Mouse (Mus musculus) urinary bladder, postnatal 10 days (tissue): Measurements from ENCODE around the gene Cic.
"Not testable (repeated sequence)": the region's sequence is repeated elsewhere in the genome, so short reads cannot be mapped to it uniquely, and the experiment has no call there.

Experiments
- DNase-seq: peaks from one replicate; pipeline ENCODE4 v3.0.0; 2022; ENCODE audit warnings: low spot score

The Cic gene

DNA sequence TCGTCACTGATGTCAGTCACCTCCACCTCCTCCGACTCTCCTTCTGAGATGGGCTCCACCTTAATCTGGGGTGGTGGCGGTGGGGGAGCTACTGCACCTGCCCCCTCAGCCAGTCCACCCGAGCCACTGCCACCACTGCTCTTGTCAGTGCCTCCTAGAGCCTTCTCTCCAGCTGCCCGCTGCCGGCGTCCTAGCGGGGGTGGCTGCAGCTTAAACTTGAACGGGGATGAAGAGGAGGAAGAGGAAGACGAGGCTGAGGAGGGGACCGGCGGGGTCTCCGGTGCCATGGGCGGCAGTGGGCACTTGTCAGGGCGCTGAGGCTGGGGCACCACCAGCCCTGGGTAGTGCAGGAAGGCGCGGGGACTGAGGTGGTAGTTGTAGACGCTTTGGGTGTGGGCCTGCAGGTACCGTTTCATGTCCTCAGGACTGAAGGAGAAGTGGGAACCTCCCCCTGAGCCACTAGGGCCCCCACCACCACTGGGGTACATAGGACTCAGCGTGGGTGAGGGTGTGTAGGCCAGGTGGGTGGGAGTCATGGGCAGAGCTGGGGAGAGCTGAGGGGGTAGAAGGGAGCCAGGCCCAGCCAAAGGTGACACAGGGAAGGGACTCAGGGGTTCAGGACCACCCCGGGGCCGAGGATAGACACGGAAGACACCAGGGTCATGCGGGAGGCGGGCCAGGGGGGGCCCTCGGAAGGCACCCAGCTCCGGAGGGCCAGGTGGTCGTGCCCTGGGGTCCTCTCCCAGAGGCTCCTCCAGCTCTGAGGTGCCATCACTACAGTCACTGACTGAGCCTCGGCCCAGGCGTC lies 22.7 kb upstream of the Cic start:
- no peak for DNase-seq

DNA sequence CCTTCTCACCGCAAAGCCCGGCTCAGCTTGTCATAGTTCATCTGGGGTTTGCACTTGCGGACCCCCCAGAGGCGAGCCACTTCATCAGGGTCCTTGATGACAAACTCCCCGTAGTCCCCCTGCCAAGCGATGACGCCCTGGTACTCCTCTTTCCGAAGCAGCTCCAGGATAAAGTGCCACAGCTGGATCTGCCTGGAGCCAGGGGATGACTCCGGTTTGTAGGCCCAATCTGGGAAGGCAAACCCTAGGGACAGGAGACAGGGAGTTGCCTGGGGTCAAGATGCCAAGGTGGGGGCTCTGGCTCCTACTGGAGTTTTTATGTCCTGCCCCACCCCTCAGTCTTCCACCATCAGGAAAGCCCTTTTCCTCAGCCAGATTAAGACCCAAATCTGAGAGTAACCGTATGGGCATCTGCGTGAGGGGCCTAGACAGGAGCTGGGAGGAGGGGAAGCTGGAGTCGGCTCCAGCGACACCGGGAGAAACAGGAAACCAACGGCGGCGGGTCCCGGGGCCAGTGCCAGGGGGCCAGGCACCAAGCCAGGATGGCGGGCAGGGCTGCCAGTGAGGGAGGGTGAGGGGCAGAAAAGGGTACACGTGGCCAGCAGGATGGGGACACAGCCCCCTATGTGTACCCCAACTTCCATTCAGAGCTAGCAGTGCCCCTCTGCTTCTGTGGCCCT lies 21.3 kb upstream of the Cic start:
- no peak for DNase-seq

DNA sequence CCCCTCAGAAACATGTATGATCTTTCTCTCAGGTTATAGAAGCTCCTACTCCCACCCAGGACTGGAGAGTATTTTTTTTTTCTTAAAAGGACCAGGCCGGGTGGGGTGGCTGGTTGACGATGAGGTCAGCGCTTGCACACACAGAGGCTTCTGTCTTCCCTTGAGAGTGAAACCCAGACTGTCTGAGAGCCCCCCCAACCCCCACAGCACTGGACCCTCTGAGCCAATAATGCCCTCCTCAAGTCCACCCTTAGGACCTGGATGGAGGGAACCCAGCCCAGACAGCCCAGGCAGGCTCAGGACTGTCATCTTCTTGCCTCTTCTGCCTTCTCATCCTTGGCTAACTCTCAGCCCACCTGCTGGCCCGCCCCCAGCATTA lies 20.8 kb upstream of the Cic start:
- no peak for DNase-seq

DNA sequence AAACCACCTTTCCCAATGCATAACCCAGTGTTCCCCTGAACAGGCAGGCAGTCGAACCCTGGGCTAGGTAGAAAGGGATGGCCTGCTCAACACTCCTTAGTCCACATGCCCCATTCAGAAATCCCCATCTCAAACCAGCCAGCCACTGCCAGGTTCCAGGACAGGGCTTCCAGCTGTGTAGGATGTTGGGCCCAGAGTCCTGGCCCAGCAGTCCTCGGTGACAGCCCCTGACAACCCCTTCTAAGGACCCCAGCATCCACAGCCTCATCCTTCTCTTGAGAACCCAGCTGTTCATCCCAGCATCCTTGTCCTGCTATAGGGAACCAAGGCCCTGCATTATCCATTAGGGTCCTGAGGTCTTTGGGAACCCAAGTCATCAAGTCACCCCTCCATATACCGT lies 20.0 kb upstream of the Cic start:
- no peak for DNase-seq

DNA sequence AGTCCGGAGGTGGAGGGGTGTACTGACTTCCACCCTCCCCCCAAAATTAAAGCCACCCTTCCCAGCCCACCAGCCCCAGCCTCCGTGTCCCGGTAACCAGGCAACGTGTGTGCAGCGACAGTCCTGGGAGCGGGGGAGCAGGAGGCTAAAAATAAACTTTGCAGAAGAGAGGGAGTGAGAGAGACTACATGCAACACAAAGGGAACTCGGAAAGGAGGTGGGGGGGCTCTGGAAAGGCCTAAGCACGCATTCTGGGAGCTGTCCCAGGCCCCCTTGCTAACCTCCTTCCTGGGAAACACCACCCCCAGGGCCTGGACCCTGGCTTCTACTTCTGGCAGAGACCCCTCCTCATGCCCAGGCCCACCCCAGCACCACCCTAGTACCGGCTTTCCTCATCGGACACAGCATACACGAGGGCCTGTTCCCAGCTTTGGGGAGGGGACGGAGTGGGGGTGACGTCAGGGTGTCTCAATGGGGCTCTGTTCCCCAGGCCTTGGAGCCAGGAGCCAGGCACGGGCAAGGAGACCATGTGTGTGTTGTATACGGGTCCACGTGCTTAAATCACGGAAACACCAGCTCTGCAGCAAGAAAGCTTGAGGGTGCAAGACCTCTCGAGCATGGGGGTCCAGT lies 19.4 kb upstream of the Cic start:
- DNase-seq = no peak

DNA sequence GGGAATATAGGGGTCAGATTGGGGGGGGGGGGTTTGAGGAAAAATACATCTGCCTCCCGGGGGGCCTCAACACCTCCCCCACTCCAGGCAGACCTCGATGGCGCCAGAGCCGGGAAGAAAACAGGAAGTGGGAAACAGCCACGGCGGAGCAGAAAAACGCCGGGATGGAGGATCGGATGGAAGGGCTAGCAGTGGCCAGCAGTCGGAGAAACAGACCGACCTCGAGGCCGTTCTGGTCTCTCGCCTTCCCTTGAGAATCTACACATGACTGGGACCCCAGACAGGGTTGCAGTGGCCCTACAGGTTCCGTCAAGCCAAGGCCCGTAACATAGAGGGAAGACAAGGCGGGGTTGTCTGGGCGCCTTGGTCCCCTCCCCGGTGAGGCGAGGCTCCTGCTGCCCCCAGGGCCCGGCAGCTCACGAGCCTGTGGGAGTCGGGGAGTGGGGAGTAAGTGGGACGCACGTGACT lies 18.6 kb upstream of the Cic start:
- DNase-seq = no peak

DNA sequence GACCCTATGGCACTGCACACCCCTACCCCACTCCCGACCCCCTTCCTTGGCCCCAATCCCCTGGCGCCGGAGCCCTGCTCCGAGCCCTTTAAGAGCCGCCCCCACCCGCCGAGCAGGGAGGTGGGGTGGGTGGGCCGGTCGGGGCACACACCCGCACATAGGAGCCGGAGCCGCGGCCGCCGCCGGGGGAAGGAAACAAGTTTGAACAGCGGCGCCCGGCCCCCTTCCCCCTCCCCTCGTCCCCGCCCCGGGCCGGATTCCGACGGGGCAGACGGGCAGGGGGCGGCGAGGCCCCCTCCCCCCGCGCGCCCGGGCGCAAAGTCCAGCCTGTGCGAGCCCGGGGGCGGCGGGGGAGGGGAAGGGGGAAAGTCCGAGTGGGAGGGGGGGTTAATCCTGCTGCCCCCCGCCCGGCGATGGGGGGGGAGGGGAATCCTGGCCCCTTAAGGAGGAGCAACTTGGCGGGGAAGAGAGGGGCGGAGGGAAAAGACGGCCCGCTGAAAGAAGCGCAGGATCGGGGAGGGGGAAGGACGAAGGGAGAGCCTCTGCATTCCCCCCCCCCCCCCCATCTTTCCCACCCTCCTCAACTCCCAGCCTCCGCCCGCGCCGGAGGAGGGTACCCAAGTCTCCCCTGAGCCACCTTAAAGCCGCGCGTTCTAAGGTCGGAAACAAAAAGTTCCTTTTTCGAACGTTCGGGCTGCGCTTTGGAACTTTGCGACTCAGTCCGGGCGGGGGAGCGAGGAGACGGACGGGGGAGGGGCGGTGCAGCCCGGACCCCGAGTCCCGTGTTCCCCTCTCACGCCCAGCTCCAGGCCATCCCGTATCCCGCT lies 18.0 kb upstream of the Cic start:
- no peak for DNase-seq

DNA sequence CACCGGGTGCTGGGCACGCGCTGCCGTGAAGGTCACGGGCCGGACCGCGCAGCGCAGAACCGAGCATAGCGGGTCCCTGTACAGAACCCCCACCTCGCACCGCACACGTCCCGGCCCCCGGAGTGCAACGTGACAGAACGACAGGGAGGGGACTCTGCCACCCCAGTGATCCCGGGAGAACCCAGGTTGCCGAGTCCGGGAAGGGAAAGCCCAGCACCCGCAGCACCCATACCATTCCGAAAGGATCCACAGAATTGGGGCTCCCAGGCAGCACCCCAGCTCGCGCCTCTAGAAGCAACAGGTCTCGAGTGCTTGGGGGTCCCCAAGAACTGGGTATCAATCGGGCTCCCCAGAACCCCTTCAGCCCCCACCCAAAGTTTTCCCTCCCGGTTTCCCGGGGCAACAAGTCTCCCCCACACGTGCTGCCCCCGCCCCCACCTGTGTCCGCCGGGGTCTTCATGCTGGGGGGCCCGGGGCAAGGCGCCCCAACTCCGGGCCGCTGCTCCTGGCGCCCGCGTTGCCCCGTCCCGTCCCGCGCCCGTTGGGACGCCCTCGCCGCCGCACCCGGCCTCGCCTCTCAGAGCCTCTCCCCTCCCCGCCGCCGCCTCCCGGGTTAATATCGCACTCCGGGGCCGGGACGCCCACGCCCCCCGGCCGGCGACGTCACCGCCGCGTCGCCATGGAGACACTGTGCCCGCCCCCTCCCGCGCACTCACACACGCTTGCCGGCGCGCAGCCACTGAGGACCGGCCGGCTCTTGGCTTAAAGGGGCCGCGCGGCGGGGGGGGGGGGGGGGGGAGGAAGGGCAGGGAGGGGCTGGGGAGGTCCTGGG lies 17.1 kb upstream of the Cic start, which contains the start of gene Erf:
Gene Erf, minus strand, starts transcription at position 621 of the 832 bp plus-strand sequence.
- peak; percentile 91 for DNase-seq

DNA sequence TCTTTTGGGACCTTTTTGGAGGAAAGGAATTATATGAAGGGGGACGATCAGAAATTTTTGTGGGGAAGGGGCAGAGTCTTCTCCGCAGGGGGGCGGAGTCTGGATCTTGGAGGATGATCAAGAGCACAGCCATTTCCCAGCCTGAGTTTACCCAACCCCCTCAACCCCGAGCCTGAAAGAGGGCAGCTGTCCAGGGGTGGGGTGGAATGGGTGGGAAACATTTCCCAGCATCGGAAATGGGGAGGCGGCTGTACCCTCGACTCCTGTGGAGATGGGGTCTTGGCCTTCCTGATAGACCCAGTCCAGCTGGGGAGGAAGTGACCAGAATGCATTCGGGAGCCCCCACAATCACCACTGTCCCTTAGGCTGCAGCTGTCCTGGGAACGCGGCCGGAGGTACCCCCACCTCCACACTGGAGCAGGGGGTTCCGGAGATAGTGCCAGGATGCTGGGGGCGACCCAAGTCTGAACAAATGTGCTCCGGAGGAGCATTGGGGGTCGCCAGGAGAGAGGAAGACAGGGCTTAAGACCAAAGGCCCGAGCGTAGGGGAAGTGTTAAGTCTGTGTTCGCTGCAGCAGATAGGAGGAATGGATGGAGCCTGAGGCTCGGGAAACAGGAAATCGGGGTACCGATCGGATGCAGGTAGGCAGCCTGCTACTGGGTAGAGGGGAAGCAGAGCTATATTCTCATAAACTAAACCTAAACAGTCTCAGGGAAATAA lies 16.3 kb upstream of the Cic start:
- DNase-seq = no peak

DNA sequence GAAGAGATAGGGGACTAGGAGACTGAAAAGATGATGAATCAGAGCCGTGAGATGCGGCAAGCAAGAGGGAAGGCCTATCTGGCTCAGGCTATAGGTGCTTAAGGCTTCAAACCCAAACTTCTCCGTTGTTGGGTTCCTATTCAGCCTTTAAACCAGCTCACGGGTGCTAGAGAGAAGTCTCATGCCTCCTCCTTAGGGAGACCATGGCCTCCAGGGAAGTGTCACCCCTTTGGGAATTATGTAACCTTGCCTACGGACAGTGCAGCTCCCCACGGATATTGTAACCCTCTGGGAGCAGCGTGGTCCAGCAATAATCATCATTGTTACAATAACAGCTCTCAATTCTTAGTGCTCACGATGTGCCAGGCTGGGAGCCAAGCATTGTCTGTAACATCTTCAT lies 15.7 kb upstream of the Cic start:
- no peak for DNase-seq

DNA sequence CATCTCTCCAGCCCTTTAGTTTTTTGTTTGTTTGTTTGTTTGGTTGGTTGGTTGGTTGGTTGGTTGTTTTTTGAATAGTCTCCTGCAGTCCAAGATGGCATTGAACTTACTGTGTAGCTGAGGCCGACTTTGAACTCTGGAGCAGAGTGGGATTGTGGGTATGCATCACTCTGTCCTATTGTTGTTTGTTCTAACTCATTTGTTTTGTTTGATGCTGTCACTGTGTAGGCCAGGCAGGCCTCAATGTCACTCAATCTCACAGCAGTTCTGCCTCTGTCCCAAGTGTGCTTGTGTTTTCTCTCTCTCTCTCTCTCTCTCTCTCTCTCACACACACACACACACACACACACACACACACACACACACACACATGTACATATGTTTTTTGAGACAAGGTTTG lies 5.6 kb upstream of the Cic start:
- no peak for DNase-seq

DNA sequence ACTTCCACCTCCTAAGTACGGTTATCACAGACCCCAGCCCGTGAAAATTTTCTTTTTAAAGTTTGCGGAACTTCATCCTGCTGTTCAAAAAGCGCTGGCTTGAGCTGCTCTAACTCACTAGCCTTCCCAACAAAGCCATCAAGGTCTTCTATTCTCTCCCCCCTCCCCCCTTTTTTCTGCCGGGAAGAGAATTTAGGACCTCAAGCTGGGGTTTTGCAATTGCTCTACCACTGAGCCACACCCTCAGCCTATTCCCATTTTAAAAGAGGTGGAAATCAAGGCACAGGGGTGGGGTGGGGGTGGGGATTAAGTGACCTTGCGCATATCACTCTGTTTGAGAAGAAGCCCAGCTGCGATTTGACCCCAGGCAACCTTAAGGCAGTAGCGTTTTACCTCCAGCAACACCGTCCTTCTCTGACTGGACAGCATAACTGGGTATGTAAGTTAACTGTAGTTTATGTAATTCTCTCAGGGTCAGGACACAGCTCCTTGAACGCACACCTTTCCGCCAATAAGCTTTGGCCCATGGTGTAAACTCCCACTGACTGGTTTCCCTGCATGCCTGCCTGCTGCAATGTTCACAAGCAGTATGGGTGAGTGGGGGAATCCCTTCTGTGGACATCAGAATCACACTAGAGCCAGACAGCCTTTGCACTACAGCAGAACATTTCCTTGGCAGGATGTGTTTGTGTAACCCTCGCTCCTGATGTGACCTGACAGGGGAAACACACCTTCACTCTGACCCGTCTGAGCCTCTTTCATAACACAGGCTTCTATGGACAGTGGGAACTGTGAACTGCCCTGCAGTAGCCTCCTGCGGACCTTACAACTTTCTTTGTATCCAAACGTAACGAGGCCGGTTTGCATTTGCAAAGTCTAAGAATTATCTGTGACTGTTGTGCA lies 3.3 kb upstream of the Cic start:
- no peak for DNase-seq

DNA sequence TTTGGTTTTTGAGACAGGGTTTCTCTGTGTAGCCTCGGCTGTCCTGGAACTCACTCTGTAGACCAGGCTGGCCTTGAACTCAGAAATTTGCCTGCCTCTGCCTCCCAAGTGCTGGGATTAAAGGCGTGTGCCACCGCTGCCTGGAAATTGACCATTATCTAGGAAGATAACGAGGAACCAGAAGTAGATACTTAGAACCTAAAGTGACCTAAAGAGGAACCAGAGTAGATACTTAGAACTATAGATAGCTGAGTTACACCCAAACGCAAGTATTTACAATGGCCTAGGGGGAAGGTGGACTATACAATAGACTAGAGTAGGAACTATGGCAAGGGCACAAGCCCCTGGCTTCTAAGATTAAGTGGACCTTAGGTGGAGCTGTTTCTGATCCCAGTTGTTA lies 1.8 kb upstream of the Cic start:
- not testable (repeated sequence) for DNase-seq

DNA sequence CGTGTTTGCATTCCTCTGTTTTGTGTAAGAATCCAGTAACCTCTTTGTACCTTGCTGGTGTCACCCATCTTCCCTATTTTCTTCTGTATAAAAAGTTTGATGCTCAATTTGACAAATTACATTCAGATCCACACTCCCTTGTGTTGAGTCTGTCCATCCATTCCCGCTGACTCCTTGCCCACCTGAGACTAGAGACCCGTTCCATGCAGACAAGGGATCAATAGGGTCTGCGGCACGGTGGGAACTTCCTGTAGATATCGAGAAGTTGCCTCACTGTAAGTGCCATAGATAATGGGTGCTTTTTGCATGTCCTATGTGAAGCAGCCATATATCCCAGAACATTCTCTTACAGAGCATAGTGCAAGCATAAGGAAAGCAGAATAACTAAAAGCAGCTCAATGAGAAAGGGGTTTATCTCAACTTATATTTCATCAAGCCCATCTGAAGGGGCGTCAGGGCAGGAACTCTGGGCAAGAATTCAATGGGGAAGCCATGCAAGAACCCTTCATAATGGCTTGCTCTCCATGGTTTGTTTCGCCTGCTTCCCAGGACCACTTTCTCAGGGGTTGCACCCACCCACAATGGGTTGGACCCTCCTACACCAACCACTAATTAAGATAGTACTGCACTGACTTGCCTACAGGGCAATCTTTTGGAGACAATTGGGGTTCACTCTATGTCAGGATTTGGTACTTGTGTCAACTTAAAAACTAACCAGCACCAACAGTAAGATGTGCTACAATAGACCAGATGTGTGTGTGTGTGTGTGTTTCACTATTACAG lies 1.1 kb upstream of the Cic start:
- no peak for DNase-seq

DNA sequence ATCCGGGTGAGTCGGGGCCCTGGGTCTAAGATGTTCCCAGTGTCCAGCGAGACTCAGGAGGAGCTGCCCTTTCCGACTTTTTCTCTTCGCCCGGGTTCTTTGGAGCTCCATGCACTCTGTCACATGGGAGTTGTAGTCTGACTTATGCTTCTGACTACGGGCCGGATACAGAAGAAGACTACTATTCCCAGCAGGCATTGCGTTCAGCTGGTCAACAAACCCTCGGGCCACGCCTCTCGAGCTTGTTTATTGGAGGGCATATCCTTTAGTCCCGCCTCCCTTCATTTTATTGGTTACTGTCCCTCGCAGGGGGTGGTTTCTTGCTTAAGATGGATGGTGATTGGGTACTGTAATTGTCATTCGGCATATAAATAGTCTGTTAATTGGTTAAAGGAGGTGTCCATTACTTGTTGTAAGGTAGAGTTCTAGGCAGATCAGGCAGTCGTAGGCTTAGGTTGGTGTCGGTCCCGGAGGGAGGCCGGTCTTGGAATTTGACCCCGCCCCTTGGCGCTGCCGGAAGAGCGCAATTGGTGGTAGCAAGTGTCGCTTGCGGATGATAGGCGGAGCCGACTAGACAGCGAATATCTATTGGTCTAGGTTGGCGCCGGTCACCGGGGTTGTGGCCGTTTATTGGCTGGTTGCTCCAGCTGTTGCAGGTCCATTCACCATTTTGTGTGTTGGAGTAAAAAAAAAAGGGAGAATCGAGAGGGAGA lies 403 bp downstream of the Cic start:
- DNase-seq = peak; percentile 93

DNA sequence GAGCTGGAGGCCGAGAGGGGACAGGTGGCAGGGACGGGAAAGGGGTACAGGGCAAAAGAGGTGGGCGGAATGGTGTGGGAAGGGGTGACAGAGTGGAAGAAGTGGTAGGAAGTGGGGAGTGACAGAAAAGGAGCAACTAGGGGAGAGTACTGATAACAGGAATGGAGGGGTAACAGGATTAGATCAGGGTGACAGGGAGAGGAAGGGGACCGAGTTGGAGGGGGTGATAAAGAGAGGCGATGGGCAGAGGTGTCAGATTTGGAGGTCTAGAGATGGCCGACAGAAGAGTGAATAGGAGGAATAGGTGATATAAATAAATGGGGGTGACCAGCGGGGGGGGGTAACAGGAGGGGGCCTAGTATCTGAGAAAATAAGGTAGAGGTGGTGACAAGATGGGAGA lies 1.1 kb downstream of the Cic start:
- DNase-seq = no peak

DNA sequence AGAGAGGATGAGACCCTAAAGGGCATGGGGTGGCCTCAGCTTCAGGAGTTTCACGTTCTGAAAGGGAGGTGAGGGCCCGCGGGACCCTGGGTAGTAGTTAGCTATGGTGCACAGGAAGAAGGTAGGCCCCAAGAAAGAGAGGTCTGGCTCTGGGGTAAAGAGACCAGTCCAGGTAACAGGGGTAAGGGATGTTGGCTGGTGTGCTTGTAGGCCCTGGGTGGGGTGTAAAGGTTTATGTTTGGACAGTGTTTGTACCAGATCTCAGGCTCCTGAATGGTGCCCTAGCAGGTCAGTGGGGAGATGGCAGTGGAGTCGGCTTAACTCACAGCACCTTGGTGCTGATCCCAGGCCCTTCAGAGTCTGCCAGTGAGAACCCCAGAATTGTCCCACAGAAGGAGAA lies 1.5 kb downstream of the Cic start:
- no peak for DNase-seq
